Mouse (Mus musculus) mouse trophoblast stem cell (cell line): Measurements from ENCODE around the gene Galnt7.

ENCODE experiments used
- in situ Hi-C, 2 experiments: fragments of 300-500 bp; cut with MseI, MboI; formaldehyde crosslinking; loops; 2 replicates in 1 of 2; 3 replicates in 1 of 2; pipeline ENCODE4 v1.15.1; 2025

Galnt7 gene

GRCm38 (mm10) chr8:57628787-57629664, 23.8 kb downstream of the Galnt7 start:
- in situ Hi-C loops: no loop called here

GRCm38 (mm10) chr8:57627946-57628786, 24.7 kb downstream of the Galnt7 start:
- in situ Hi-C loops: no loop called here

DNA sequence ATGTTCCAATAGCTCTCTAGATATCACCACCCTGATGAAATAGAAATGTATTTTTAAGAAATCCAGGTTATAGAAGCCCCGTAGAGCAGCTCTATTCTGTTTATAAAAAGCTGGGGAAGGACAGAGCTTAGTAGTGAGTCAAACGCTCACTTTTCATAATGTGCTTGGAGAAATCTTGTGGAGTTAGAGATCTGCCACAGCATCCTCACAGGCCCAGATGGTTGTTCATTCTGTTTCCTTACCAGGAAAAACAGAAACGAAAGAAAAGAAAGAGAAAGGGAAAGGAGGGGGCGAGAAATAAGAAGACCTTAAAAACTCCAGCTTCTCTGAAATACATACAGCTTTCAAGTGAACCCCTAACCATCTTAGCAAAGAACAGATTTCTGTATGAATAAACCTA, 28.9 kb downstream of the Galnt7 start:
- in situ Hi-C loops: no loop called here

DNA sequence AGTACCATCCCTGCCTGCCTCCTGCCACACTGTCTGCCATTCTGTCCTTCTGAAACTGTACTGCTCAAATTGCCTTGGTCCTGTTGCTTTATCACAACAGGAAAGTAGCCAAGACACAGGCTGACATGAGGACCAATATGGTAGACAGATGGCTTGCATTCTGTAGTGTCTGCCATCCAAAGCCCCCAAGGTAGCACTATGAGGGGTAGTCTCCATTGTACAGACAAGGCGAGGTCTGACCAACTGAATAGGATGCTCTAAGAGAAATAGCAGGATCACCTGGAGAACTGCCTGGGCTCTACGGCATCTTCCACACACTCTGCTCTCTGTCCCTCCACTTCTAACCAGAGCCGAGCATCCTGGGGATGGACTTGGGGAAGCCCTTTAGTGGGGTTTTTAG, 29.8 kb downstream of the Galnt7 start:
- in situ Hi-C loops: no loop called here

GRCm38 (mm10) chr8:57616965-57617364, 35.9 kb downstream of the Galnt7 start:
- in situ Hi-C loops: no loop called here

DNA sequence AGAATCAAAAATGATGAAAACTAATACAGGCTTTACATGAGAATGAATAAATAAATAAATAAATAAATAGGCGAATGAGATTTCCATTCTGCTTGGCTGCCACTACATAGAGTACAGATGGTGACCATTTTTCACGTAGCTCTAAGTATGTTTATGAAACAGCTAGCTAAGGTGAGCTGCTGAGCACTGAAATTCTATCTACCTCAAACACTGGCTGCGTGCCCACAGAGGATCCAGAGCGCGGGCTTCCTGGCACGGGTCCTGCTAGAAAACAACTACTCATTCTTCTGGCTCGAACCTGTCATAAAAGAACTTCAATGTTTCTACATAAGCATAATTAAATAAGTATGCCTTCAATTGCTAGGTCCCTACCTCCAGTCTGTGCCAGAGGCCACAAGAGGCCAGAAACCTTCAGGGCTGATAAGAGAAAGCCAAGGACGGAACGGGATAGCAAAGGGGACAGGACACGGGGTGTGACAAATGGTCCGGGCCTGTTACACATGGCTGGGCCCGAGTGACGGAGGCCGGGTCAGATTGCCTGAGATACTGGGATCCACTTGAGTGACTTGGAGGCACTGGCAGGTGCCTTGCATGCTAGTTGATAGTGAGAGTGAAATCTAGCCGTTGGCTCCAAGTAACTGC, 37.7 kb downstream of the Galnt7 start:
- in situ Hi-C loops: no loop called here

DNA sequence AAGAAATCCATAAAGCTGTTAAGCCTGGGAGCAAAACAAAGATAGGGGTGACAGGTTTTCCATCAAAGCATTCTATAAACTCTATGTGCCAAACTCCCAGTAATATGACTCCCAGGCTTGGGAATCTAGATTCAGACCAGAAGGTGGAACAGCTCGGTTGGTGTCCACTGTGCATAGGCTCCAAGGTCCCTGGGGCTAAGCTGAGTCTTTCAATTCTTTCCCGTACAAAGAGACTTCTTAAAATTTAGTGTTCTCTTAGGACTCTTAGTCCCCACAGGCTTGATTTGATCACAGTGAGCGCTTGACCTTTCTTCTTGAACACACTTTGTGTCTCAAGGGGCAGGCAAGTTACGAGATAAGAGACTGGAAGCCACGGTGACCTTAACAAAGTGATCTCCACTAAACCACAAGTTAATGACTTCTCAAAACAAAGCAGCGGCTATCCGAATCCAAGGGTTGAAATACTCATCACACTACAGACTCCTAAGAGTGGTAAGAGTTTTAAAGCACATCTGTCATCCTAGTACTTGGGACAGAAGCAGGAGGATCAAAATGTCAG, 41.3 kb downstream of the Galnt7 start:
- in situ Hi-C loops: no loop called here

DNA sequence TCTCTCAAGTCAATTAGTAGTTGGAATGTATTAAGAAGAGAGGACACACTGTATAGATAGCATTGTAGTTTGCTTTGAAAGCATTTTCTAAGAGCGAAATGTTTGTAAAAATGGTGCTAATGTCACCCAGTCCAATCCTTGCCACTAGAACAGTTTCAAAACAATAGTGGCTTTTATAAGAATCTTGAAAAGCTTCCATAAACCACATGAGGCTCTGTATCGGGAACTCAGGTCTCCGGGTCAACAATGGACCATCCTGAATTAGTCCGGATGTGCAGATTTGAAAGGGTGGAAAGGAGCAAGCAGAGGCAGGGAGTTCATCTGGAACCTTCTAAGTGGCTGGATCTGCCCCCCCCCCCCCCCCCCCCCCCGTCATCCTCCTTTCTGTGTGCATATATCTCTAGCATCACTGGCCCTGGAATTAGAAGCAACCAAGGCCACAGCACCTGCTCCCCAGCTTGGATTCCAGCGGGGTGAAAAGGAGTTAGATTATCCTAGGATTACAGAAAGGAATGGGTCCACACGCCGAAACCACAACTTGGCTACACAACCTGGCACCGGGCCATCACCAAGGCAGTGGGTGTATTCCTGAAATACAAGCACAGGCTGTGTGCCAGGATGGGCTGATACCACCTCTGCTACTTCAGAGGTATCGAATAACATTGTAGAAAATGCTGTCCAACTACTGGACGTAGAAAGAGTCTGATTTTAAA, 42.0 kb downstream of the Galnt7 start:
- in situ Hi-C loops: no loop called here

DNA sequence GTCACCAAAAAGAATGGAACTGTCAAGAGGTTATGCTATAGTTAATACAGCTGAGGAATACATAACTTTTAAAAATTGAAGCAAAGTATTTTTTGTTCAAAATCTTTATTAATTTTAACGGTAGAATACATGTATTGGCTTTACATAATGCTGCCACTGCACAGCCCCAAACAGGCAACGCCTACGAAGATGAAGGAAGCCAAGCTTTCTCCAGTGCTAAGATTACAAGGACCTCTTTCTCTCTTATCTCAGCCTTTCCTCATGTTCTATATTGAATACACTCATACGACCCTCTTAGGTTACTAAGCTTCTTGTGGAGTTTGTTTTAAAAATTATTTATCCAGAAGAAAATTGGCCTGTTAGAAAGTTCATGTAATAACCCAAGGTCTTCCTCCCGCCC, 50.3 kb downstream of the Galnt7 start:
- in situ Hi-C loops: no loop called here

DNA sequence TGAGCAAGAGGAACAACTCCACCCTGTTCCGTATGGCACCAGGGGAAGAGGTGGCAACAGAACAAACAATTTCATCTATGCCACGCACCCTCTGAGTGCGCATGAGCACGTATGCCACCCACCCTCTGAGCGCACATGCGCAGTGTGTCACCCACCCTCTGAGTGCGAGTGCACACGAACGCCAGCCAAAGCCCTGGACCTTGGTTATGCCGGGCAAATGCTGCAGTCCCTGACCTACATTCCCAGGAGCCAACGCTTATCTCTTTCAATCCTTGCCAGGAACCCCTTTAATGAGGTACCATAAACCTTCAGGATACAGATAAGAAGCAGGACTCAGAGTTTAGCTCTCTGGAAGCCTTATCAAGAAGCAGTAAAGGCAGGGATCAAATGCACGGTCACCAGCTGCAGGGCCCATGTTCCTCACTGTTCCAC, 50.8 kb downstream of the Galnt7 start:
- in situ Hi-C loops: no loop called here

- in situ Hi-C loops: no loop called here
These were observed 52.8 kb downstream of the Galnt7 start for GRCm38 (mm10) chr8:57599813-57600555.

GRCm38 (mm10) chr8:57595853-57596252, 57.0 kb downstream of the Galnt7 start:
- in situ Hi-C loops: no loop called here

GRCm38 (mm10) chr8:57594175-57594885, 58.5 kb downstream of the Galnt7 start:
- in situ Hi-C loops: no loop called here

GRCm38 (mm10) chr8:57592604-57593003, 60.2 kb downstream of the Galnt7 start:
- in situ Hi-C loops: no loop called here

GRCm38 (mm10) chr8:57591681-57592080, 61.2 kb downstream of the Galnt7 start:
- in situ Hi-C loops: no loop called here

GRCm38 (mm10) chr8:57590015-57590414, 62.8 kb downstream of the Galnt7 start:
- in situ Hi-C loops: no loop called here

- in situ Hi-C loops: no loop called here
These were observed 63.7 kb downstream of the Galnt7 start for GRCm38 (mm10) chr8:57589176-57589575.

DNA sequence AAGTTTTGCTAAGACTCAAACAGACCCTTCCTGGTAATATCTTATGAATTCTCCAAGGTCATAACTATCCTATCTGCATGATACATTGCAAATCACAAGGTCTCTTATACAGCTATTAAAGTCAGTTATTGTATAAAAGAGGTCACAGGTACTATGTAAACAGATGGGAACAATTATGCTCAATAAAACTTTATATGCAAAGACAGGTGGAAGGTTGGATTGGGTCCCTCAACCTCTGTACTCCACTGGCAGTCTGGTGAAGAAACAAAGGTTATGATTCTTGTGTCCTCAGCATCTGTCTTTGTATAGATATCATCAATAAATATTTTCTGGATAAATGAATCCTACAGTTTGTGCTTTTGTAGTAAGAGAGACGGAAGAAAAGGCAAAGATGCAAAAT, 64.2 kb downstream of the Galnt7 start:
- in situ Hi-C loops: no loop called here

GRCm38 (mm10) chr8:57586667-57587066, 66.2 kb downstream of the Galnt7 start:
- in situ Hi-C loops: no loop called here

DNA sequence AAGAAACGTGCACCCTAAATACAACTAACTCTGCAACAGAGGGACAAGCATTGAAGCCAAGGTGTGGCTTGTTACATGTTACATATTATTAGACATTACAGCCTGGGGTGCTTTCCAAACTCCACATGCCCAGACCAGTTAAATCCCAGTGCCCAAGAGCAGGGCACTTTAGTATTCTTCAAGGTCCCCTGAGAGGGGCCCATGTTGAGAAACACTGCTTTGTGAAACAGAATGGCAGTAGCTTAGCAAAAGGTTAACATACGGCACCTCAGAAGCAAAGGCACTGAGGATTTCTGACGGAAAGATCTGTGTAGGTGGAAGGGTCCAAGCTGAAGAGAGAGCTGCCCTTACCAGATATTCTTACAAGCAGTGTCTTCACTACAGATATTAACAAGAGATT, 67.0 kb downstream of the Galnt7 start:
- in situ Hi-C loops: no loop called here
